Mouse (Mus musculus): ENCODE results near the gene Gab2. TPM values are rescaled to one million over a fixed set of nuclear protein-coding genes. Genes with fewer than 3 reads are reported as not detected.
A peak's percentile ranks its signal among the peaks of the same experiment; 100 is the strongest.

The Gab2 gene
- total RNA-seq (2017) = 18.1 and 18.3 TPM in 2 replicates

DNA sequence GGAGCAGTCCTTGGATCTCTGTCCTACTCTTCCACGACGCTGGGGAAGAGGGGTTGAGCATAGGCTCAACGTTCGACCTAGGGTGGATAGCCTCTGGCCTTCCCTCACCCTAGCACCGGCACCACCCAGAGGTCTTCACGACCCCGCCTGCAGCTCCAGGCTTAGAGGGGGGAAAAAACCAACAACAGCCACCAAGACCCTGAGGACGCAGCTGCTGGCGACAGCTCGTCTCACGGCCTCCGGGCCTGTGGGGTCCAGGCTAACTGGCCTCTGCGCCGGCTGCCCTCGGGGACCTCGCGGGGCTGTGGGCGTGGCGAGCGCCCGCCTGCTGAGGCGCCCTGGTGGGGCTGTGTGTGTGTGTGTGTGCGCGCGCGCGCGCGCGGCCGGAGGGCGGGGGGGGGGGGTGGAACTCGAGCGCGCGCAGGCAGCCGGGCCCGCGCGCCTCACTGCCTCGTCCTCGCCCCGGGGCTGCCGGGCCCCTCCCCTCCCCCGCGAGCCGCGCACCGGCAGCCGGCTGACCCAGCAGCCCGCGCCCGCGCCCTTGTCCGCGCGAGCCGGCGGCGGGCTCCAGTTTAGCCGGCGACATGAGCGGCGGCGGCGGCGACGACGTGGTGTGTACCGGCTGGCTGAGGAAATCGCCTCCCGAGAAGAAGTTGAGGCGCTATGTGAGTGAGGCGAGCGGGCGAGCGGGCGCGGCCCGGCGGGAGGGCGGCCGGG is at the start of gene Gab2:
Gene Gab2, plus strand, starts transcription at position 345 of the 717 bp plus-strand sequence.
- peak; percentile 12 to 46; a peak in 2 of 4 replicates for ATAC-seq (replicated peaks in 1 of 2; ENCODE audit: insufficient read depth in 1 of 2, low FRiP score in 2 of 2, low TSS enrichment in 1 of 2, low read depth in 1 of 2, poor library complexity in 2 of 2, severe bottlenecking in 2 of 2)

DNA sequence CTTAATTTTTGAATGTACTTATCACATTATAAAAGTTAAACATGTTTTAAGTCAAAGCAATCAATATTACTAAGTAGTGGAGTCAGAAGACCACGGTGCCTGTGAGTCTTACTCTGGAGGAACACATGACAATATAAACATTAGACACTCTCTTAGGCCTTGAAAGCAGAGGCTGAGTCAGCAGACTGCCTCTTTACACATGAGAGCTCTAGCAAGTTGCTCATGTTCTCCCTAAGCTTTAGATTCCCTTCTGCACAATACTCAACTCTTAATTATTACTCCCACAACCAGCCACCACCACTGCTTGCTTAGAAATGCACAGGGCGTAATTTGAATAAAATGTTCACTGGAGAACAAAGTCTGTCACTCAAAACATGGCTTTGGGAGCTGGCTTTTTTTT is 49.0 kb upstream of the Gab2 start:
- ATAC-seq (replicated peaks in 1 of 2; ENCODE audit: insufficient read depth in 1 of 2, low FRiP score in 2 of 2, low TSS enrichment in 1 of 2, low read depth in 1 of 2, poor library complexity in 2 of 2, severe bottlenecking in 2 of 2) = no peak

DNA sequence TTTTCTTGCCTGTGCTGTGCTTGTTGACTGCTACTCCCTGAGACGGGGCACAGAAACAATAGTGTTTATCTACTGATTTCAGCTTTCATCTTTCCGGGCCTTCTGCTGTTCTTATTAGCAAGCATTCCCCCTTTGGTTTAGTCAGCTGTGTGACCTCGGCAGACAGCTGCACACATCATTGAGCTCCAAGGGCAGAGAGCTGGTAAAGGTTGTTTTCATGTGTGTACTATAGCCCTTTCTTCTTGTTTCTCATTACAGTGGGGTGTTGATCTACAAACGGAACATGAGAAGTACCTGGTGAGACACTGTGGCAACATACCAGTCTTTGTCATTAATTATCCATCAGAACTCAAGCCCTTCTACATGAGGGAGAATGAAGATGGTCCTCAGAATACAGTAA is 41.7 kb upstream of the Gab2 start:
- ATAC-seq (replicated peaks in 1 of 2; ENCODE audit: insufficient read depth in 1 of 2, low FRiP score in 2 of 2, low TSS enrichment in 1 of 2, low read depth in 1 of 2, poor library complexity in 2 of 2, severe bottlenecking in 2 of 2) = no peak

DNA sequence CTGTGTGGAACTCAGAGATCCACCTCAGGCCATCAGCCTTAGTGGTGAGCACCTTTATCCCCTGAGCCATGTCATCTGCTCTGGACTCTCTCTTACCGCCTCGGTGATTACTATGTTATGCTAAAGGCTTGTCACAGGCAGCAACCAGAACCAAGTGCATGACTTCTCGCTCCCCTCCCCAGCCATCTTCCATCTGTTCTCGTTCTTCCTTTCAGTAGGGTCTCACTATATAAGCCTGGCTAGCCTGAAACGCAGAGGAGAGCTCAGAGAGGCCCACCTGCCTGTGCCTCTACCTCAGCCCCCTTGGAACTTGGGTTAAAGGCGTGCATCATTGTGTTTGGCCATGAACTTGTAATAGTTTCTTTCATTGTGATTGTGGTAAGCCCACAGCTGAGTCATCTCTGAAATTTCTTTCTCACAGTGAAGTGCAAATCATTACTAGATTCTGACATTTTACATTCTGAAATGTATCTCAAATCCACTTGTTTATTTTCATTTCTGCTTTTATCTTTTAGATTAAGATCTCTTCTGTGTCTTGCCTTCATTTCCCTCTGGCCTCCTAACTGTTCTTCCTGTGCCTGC is 39.4 kb upstream of the Gab2 start:
- ATAC-seq (replicated peaks in 1 of 2; ENCODE audit: insufficient read depth in 1 of 2, low FRiP score in 2 of 2, low TSS enrichment in 1 of 2, low read depth in 1 of 2, poor library complexity in 2 of 2, severe bottlenecking in 2 of 2) = no peak

DNA sequence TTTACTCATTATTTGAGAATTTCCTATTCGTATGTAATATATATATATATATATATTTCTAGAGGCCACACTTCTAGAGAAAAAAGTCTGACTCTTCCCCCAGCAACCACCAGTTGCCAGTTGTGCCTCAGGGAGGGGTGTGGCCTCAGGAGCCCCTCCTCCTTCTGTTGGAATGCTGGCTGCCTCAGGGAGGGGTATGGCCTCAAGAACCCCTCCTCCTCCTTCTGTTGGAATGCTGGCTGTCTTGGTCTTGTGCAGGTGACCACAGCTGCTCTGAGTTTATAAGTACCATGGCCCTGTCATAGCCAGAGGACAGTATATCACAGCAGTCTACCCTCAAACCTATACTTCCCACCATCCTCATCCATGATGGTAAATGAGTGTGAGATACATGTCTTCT is 38.4 kb upstream of the Gab2 start:
- ATAC-seq (replicated peaks in 1 of 2; ENCODE audit: insufficient read depth in 1 of 2, low FRiP score in 2 of 2, low TSS enrichment in 1 of 2, low read depth in 1 of 2, poor library complexity in 2 of 2, severe bottlenecking in 2 of 2) = no peak

DNA sequence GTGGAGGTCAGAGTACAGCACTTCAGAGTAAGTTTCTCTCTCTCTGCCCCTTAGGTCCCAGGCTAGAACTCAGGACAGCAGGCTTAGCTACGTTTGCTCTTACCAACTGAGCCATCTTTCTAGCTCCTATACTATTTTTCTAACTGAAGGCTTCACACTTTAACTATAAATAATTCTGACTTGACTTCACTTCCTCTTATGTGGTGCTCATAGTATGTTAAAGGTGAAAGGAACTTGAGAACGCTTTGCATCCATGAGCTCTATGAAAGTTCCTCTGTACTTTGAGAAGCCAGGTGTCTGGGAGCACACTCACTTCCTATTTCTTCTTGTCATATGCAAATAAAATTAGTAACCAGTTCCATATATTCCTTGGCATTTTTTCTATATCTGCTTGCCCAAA is 20.4 kb upstream of the Gab2 start:
- ATAC-seq (replicated peaks in 1 of 2; ENCODE audit: insufficient read depth in 1 of 2, low FRiP score in 2 of 2, low TSS enrichment in 1 of 2, low read depth in 1 of 2, poor library complexity in 2 of 2, severe bottlenecking in 2 of 2) = peak; percentile 42 to 46; a peak in 2 of 4 replicates

DNA sequence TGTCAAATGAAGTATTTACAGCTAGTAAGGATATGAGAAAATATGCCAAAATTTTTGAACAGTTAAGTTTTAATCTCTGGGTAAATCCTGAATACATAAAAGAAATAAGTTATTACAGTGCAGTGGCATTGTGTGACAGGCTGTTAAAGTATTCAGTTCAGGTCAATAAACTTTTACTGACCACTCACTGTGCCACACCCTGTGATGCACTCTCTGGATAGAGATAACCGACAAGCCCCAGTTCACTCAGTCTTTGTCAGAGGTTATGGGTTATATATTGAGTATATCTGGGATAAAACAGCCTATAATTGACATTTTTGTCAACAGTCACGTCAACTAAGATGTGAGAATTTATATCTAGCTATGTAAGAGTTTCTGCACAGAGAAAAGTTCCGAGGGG is 9.9 kb upstream of the Gab2 start:
- ATAC-seq (replicated peaks in 1 of 2; ENCODE audit: insufficient read depth in 1 of 2, low FRiP score in 2 of 2, low TSS enrichment in 1 of 2, low read depth in 1 of 2, poor library complexity in 2 of 2, severe bottlenecking in 2 of 2) = no peak

DNA sequence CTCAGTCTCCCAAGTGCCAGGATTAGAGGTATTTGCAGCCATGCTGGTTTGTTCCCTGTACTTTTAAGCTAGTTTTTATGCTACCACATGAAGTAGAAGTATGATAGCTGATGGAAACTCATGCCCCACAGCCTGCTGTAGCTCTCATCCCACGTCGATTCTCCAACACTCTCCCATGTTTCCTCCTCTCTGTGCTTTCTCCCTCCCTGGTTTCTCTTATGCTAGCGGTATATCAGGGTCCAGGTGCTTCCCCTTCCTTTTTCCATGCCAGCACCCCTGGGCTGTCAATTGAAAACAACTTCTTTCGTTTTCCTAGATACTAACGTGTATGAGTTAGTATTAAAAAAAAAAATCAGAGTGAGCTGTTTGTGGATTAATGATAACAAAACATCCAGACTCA is 9.3 kb upstream of the Gab2 start:
- peak; percentile 70 to 71 for ATAC-seq (replicated peaks in 1 of 2; ENCODE audit: insufficient read depth in 1 of 2, low FRiP score in 2 of 2, low TSS enrichment in 1 of 2, low read depth in 1 of 2, poor library complexity in 2 of 2, severe bottlenecking in 2 of 2)

DNA sequence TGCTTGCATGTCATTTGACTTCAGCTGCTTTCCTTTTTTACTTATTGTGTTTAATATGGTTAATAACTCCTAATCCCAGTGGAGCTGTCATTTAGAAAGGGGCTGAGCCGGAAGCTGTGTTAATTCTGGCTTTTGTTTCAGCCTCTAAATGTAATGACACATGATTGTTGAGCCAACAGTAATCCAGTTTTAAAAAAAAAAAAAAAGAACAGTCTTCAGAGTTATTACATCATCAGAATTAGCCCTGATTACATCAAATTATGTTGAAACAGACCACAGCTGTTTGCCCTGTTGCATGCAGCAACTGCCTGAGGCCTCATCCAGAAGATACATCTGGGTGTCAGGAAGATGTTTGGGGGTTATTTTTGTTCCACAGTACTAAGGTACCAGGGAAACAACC is 6.4 kb upstream of the Gab2 start:
- ATAC-seq (replicated peaks in 1 of 2; ENCODE audit: insufficient read depth in 1 of 2, low FRiP score in 2 of 2, low TSS enrichment in 1 of 2, low read depth in 1 of 2, poor library complexity in 2 of 2, severe bottlenecking in 2 of 2) = no peak; a peak in 1 of 4 replicates

DNA sequence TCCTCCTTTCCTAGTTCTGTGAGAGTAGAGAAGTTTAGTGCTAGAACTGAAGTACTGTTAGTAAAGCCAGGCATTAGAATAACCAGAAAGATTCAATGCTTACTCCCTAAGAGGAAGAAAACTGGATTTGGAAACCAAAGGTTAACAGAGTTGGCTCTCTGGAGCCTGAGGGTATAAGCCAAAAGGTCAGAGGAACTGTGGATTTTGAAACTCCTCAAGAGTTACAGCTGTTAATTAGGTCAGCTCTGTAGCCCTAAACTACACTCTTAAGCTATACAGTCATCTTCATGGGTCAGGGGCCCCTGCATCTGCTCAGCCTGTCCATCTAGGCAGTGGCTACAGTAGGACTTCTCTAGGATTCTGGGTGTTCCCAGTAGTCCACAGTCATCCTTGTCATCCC is 4.4 kb upstream of the Gab2 start:
- ATAC-seq (replicated peaks in 1 of 2; ENCODE audit: insufficient read depth in 1 of 2, low FRiP score in 2 of 2, low TSS enrichment in 1 of 2, low read depth in 1 of 2, poor library complexity in 2 of 2, severe bottlenecking in 2 of 2) = no peak

DNA sequence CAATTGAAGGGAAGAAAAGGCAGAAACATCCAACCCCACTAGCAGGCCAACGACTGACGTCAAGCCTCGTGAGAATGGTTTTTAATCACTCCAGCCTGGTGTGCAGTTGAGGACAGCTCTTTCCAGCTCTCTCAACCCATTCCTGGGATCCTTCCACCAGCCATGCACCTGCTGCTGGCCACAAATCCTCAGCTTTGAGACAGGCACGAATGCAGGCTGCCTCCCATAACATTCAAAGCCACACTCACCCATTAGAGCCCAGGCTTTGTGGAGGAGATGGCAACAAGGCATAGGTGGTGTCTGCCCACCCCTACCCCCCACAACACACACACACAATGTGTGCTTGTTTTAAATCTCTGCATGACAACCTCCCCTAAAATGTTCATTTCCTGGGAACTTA is 2.7 kb upstream of the Gab2 start:
- no peak for ATAC-seq (replicated peaks in 1 of 2; ENCODE audit: insufficient read depth in 1 of 2, low FRiP score in 2 of 2, low TSS enrichment in 1 of 2, low read depth in 1 of 2, poor library complexity in 2 of 2, severe bottlenecking in 2 of 2)

DNA sequence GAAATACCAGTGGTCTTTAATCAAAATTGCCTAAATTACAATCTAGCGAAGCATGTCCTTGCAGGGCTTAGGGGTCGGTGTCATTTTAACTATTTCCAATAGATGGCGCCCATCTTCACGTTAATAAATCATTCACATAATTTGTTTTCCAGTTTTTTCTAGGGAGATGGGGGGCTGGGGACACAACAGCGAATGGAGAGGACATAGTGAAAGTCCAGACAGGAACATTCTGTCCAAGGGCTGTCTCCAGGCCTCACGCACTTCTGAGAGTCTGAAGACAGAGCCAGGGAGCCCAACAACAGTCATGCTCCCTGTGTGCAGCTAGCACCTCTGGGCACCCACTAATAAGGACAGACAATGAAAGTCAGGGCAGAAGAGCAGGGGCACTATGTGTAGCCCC is 2.2 kb upstream of the Gab2 start:
- ATAC-seq (replicated peaks in 1 of 2; ENCODE audit: insufficient read depth in 1 of 2, low FRiP score in 2 of 2, low TSS enrichment in 1 of 2, low read depth in 1 of 2, poor library complexity in 2 of 2, severe bottlenecking in 2 of 2) = no peak

DNA sequence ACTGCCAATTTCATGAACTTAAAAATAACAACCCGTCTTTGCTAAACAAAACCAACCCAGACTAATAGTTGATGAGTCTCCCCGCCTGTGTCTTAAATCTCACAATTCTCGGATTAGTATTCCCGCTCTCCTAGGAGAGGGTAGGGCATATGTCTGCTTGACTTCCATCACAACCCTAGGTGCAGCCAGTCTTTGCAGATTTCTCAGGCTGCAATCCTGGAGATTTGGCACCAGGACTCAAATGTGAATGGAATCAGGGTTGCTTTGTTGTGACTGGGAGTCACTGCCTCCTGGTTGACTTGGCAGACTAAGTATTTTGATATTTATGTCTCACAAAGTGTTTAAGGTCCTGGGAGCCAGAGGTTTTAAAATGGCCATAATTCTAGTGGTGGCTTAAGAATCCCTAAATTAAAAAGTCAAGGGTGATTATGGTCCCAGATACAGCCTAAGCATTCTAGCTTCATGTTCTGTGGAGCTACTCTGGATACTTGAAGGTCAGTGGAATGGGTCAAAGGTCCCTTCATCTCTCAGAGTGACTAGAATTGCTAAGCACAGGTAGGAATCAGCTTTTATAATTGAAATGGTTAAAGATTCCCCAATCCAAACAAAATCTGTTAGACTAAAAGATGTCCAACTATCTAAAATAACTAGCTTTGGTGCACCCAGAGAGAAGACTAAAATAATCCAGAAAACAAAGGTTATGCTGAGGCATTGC is 1.6 kb upstream of the Gab2 start:
- no peak for ATAC-seq (replicated peaks in 1 of 2; ENCODE audit: insufficient read depth in 1 of 2, low FRiP score in 2 of 2, low TSS enrichment in 1 of 2, low read depth in 1 of 2, poor library complexity in 2 of 2, severe bottlenecking in 2 of 2)

DNA sequence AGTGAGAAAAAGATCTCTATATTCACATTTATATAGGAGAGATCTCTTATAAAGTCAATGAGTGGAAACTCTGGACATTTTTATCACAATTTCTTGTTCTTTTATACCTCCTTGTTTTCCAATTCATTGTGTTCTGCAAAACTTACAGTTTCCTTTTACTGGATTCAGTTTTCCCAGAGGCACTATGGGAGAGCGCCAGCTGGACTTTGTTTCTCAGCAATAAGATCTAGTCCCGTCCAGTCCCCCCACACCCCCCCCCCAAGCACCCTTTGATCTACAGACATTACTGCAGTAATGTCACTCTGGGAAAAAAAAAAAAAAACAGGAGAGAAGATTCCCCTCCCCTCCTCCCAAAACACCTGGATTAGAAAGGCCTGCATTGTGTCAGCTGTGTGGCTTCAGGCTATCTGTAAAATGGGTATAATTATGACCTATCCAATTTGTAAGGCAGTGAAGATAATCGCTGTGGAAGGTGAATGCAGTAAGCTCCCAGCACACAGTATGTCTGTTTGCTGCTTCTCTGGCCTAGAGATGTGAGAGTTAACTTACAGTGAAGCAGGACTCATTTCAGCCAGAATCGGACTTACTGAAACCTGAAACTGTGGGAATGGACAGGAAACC is 655 bp upstream of the Gab2 start:
- no peak for ATAC-seq (replicated peaks in 1 of 2; ENCODE audit: insufficient read depth in 1 of 2, low FRiP score in 2 of 2, low TSS enrichment in 1 of 2, low read depth in 1 of 2, poor library complexity in 2 of 2, severe bottlenecking in 2 of 2)

DNA sequence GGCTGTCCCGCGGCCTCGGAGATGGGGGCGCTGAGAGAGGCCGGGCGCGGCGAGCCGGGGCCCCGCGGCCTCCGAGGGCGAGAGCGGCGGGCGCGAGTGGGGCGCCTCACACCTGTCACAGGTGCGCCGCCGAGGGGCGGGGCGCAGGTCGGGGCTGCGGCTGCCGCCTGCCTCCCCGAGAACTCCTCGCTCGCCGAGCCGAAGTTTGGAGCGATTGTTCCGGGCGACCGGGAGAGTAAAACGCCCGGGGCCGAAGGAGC is 503 bp downstream of the Gab2 start:
- ATAC-seq (replicated peaks in 1 of 2; ENCODE audit: insufficient read depth in 1 of 2, low FRiP score in 2 of 2, low TSS enrichment in 1 of 2, low read depth in 1 of 2, poor library complexity in 2 of 2, severe bottlenecking in 2 of 2) = no peak

DNA sequence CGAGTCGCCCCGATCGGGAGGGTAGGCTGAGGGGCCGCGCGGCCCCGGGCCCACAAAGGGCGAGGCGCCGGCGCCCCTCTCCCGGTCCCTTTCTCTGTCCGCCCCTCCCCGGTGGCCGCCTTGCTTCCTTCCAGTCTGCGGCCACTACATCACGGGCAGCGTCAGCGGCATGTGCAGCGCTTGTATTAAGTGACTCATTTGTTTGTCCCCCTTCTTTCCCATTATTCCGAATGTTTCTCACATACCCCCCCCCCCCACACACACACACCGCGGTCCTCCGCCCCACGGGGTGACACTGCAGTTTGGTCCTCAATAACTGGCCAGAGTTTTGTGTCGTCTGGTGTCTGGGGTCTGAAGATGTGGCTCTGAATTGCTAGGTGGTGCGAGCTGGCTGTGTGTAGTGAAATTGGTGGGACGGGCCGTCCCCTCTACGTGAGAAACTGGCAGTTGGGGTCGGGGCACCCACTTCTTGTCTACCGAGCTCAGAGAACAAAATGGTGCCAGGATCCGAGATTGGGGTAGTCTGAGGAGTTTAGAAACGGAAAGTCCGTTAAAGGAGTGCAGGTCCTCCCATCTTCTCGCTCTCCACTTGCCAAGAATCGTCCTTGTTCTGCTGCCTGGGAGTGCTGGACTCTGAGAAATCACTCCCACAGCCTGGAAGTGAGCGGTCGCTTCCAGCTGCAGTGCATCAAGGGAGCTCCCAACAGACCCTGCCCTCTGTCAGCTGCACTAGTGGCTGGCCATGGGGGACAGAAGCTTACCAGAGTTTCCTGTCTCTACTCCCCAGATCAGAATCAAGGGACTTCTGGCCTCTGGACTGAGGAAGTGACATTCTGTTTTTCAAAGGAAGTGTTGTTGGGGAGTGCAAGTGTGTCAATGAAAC is 1.1 kb downstream of the Gab2 start:
- ATAC-seq (replicated peaks in 1 of 2; ENCODE audit: insufficient read depth in 1 of 2, low FRiP score in 2 of 2, low TSS enrichment in 1 of 2, low read depth in 1 of 2, poor library complexity in 2 of 2, severe bottlenecking in 2 of 2) = peak; percentile 66 to 75

DNA sequence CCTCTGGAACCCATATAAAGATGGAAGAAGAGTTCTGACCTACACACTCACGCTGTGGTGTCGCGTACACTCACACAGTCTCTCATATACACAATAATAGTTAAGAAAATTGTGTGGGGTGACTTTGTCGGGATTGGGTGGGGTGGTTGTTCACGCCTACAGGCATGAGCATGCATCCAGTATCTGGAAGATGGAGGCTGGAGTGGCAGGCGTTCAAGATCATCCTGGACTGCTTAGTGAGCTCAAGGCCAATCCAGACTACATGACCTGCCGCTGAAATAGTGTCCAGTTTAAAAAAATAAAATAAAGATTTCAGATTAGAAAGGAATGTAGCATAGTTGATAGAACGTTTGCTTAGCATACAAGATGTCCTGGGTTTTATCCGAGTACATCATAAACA is 2.2 kb downstream of the Gab2 start:
- no peak for ATAC-seq (replicated peaks in 1 of 2; ENCODE audit: insufficient read depth in 1 of 2, low FRiP score in 2 of 2, low TSS enrichment in 1 of 2, low read depth in 1 of 2, poor library complexity in 2 of 2, severe bottlenecking in 2 of 2)

DNA sequence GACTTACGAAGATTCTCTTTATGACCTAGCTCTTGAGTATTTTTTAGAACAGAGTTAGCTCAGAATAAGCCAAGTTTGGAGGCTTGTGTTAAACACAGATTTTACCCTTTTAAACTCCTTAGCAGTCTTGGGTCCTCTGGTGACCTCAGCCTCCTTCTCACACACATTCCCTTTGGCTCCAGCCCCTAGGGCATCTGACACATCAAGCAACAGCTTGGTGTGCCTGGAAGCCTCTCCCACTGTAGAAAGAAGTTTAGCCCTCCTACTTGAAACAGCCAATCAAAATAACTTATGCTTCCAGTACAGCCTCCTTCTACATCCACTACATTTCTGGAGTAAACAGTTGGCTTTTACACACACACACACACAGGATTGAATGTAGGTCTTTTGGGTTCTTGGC is 2.8 kb downstream of the Gab2 start:
- ATAC-seq (replicated peaks in 1 of 2; ENCODE audit: insufficient read depth in 1 of 2, low FRiP score in 2 of 2, low TSS enrichment in 1 of 2, low read depth in 1 of 2, poor library complexity in 2 of 2, severe bottlenecking in 2 of 2) = no peak
